In genomic region chr6:53470559-53470958, GRCm38 (mm10) we compare ENCODE assay signal across 9 mouse cellular contexts.
DNase-seq lines count a peak whose midpoint lies in the region; ATAC-seq lines count a peak whose summit lies in the region.
"Had no signal": no experiment of that assay in that cellular context is flagged by ENCODE, and none has a peak within 500 bp of the region (broad histone marks: within the 10 kb centered on the region; RNA-seq: fewer than 3 reads in every experiment).

No protein-coding gene starts in this region.

- DNase-seq in forebrain, embryonic 14.5 days (ENCODE audit: low spot score): peak; percentile 48
- DNase-seq in cerebellum, adult 11 months: peak; percentile 47
- peak; percentile 41 for DNase-seq in heart, postnatal 10 days
- DNase-seq in urinary bladder, postnatal 36 days (ENCODE audit: low spot score in 2 of 2): no peak
- DNase-seq in right cerebral cortex, postnatal 36 days (ENCODE audit: low spot score in 2 of 2): no peak

- H3K4me3 ChIP-seq in forebrain, embryonic 14.5 days (ENCODE audit: low read depth, low read length): no peak overlapping the region
- H3K4me3 ChIP-seq in forebrain, embryonic 12.5 days (replicated peaks): no peak overlapping the region
- no peak overlapping the region; the same call in 1 of the 2 replicates for H3K4me3 ChIP-seq in limb, embryonic 13.5 days
- H3K4me3 ChIP-seq: midbrain, embryonic 10.5 days had no signal

- intact Hi-C loops in heart, postnatal 10 days (cut with DNase I): no loop called here

- no peaks in the 10 kb centered on the region for H3K27me3 ChIP-seq in forebrain, embryonic 14.5 days (replicated peaks; ENCODE audit: control insufficient read depth, insufficient read depth, low read length)
- no peaks in the 10 kb centered on the region for H3K27me3 ChIP-seq in forebrain, embryonic 12.5 days
- no peaks in the 10 kb centered on the region for H3K27me3 ChIP-seq in limb, embryonic 13.5 days

- ATAC-seq in forebrain, embryonic 14.5 days: no peak
- ATAC-seq in forebrain, embryonic 12.5 days (ENCODE audit: low FRiP score): no peak
- ATAC-seq in limb, embryonic 13.5 days (ENCODE audit: low FRiP score, low read depth): no peak
- no peak for ATAC-seq in frontal cortex, adult (ENCODE audit: low TSS enrichment)

- H3K9ac ChIP-seq in forebrain, embryonic 14.5 days (ENCODE audit: low read length): no peak overlapping the region
- no peak overlapping the region for H3K9ac ChIP-seq in forebrain, embryonic 12.5 days
- no peak overlapping the region for H3K9ac ChIP-seq in limb, embryonic 13.5 days

- H3K36me3 ChIP-seq in forebrain, embryonic 14.5 days (ENCODE audit: control insufficient read depth, insufficient read depth, low read length): no peaks in the 10 kb centered on the region
- H3K36me3 ChIP-seq in forebrain, embryonic 12.5 days (replicated peaks): no peaks in the 10 kb centered on the region
- H3K36me3 ChIP-seq in limb, embryonic 13.5 days: no peaks in the 10 kb centered on the region
- H3K36me3 ChIP-seq: midbrain, embryonic 10.5 days had no signal

- H3K4me1 ChIP-seq in forebrain, embryonic 14.5 days (ENCODE audit: control insufficient read depth, insufficient read depth, low read length): no peaks in the 10 kb centered on the region; the same call in 1 of the 2 replicates
- H3K4me1 ChIP-seq in forebrain, embryonic 12.5 days: no peaks in the 10 kb centered on the region
- peaks cover 51% of the 10 kb centered on the region for H3K4me1 ChIP-seq in limb, embryonic 13.5 days
- H3K4me1 ChIP-seq: midbrain, embryonic 10.5 days had no signal

- H3K9me3 ChIP-seq in forebrain, embryonic 14.5 days (replicated peaks; ENCODE audit: control insufficient read depth, low read length): no peaks in the 10 kb centered on the region
- H3K9me3 ChIP-seq in forebrain, embryonic 12.5 days: no peaks in the 10 kb centered on the region
- no peaks in the 10 kb centered on the region for H3K9me3 ChIP-seq in limb, embryonic 13.5 days
- H3K9me3 ChIP-seq: midbrain, embryonic 10.5 days had no signal

- WGBS in forebrain, embryonic 14.5 days: 39% methylated on average over 8 of the region's 8 CpGs
- 66% methylated on average over 8 of the region's 8 CpGs for WGBS in forebrain, embryonic 12.5 days
- WGBS in limb, embryonic 13.5 days: 36% methylated on average over 8 of the region's 8 CpGs

- no peak overlapping the region for H3K27ac ChIP-seq in forebrain, embryonic 14.5 days (ENCODE audit: low read depth, low read length)
- no peak overlapping the region for H3K27ac ChIP-seq in forebrain, embryonic 12.5 days
- peak overlapping the region; percentile 93 for H3K27ac ChIP-seq in limb, embryonic 13.5 days
- H3K27ac ChIP-seq: midbrain, embryonic 10.5 days had no signal

- no peak overlapping the region for H3K4me2 ChIP-seq in forebrain, embryonic 14.5 days (ENCODE audit: low read length)
- H3K4me2 ChIP-seq in forebrain, embryonic 12.5 days: no peak overlapping the region
- peak overlapping the region; percentile 46 for H3K4me2 ChIP-seq in limb, embryonic 13.5 days (replicated peaks)

Comparison
In these comparisons a context has a peak if more than half of its experiments do, and no peak if none do; other contexts are left out.
1. DNase-seq: peak in forebrain, embryonic 14.5 days (single experiment), cerebellum, adult 11 months (single experiment) and heart, postnatal 10 days (2 of 2); none in urinary bladder, postnatal 36 days (0 of 2) and right cerebral cortex, postnatal 36 days (0 of 2).